Mouse (Mus musculus) lung, embryonic 16.5 days (tissue): ENCODE data around the gene Abhd17c. TPM values are rescaled to one million over a fixed set of nuclear protein-coding genes. Genes with fewer than 3 reads are reported as not detected.
A peak's percentile ranks its signal among the peaks of the same experiment; 100 is the strongest.
"Not testable (repeated sequence)": the region's sequence is repeated elsewhere in the genome, so short reads cannot be mapped to it uniquely, and the experiment has no call there.

Experiments
- ATAC-seq: fragments of 200-750 bp; cut with Nextera tagmentation; 2 replicates; pipeline ENCODE4 v1.8.0; 2017; ENCODE audit warnings: low read depth, mild to moderate bottlenecking, moderate library complexity
- H3K27ac ChIP-seq: fragments of 300-500 bp; sonication (generic); 2 replicates; pipeline ENCODE4 v1.5.1; 2014; ENCODE audit warnings: mild to moderate bottlenecking, control low read depth, low read length
- H3K27me3 ChIP-seq: fragments of 300-500 bp; sonication (generic); 2 replicates; pipeline ENCODE4 v1.6.1; 2014; ENCODE audit warnings: low read depth, low read length, mixed read lengths; ENCODE audit not compliant: control insufficient read depth, insufficient read depth
- H3K36me3 ChIP-seq: fragments of 300-500 bp; sonication (generic); 2 replicates; pipeline ENCODE4 v1.6.1; 2014; ENCODE audit warnings: low read length; ENCODE audit not compliant: control insufficient read depth, insufficient read depth
- H3K4me1 ChIP-seq: fragments of 300-500 bp; sonication (generic); replicated peaks from 2 replicates; pipeline ENCODE4 v1.6.1; 2014; ENCODE audit warnings: low read length, mixed read lengths; ENCODE audit not compliant: control insufficient read depth, insufficient read depth
- H3K4me2 ChIP-seq: fragments of 300-500 bp; sonication (generic); 2 replicates; pipeline ENCODE4 v1.6.1; 2014; ENCODE audit warnings: low read depth, low read length, control low read depth
- H3K4me3 ChIP-seq: fragments of 300-500 bp; sonication (generic); 2 replicates; pipeline ENCODE4 v1.5.1; 2014; ENCODE audit warnings: mild to moderate bottlenecking, low read length, control low read depth
- H3K9ac ChIP-seq: fragments of 300-500 bp; sonication (generic); 2 replicates; pipeline ENCODE4 v1.6.1; 2014; ENCODE audit warnings: low read length, control low read depth
- H3K9me3 ChIP-seq: fragments of 300-500 bp; sonication (generic); 2 replicates; pipeline ENCODE4 v1.6.1; 2016; ENCODE audit warnings: low read length; ENCODE audit not compliant: control insufficient read depth
- WGBS: fragments of 180-500 bp; shearing (Covaris S2); extraction: QIAGEN DNeasy Blood & Tissue Kit; methylation state at CpG from one replicate; pipeline ENCODE4 v1.1.7; 2014; 5-methylcytosine and 5-hydroxymethylcytosine counted together
- polyA plus RNA-seq: library from polyadenylated mRNA; unstranded; fragments of >200 nt; fragmentation: Nextera tagmentation; extraction: Ambion mirVana; gene quantifications from 2 replicates; pipeline ENCODE4 v1.2.1, GENCODE M21; 2015

Abhd17c gene
- polyA plus RNA-seq: 9.4 and 9.8 TPM in 2 replicates

- Histone ChIP-seq H3K27me3 (no peaks in the 10 kb centered on the region), H3K9ac (peak within 1 kb of the TSS; percentile 98), H3K4me3 (peak within 1 kb of the TSS; percentile 95), H3K9me3 (no peaks in the 10 kb centered on the region), H3K36me3 (no peaks in the 10 kb centered on the region), H3K4me1 (peaks cover 23% of the 10 kb centered on the region), H3K4me2 (peak within 1 kb of the TSS; percentile 90), H3K27ac (peak within 1 kb of the TSS; percentile 95)
- peak; percentile 79 for ATAC-seq
- WGBS: under 1% methylated on average over 85 of the region's 109 CpGs
Measured at GRCm38 (mm10) chr7:84151001-84151959, at the start of gene Abhd17c. Gene Abhd17c (minus strand): TSS chr7:84151893.

GRCm38 (mm10) chr7:84197208-84197860 lies 45.6 kb upstream of the Abhd17c start:
- Histone ChIP-seq H3K4me2 (no peak overlapping the region), H3K9me3 (no peaks in the 10 kb centered on the region), H3K27me3 (no peaks in the 10 kb centered on the region), H3K9ac (no peak overlapping the region), H3K4me1 (no peaks in the 10 kb centered on the region; the same call in none of the 2 replicates), H3K27ac (no peak overlapping the region), H3K36me3 (no peaks in the 10 kb centered on the region), H3K4me3 (no peak overlapping the region)
- ATAC-seq: no peak
- WGBS: 81% methylated on average over 6 of the region's 6 CpGs

DNA sequence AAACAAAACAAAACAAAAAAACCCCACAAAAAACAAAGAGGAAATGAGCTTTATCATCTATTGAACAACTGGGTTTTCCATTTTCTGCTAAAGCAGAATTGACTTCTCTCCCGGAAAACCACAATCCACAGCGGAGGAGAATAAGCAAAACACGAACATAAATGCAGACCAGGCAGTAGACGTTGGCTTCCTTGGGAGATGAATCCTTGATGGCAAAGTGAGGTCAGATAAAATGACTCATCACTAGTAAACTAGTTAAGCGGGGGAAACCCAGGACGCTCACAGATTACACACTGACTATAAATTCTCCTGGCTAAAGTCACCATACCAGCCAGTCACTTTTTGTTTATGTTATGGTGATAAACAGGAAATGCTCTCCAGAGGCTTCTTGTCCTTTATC lies 44.5 kb upstream of the Abhd17c start:
- Histone ChIP-seq H3K4me3 (no peak overlapping the region), H3K9me3 (no peaks in the 10 kb centered on the region), H3K27ac (no peak overlapping the region), H3K27me3 (no peaks in the 10 kb centered on the region), H3K9ac (no peak overlapping the region), H3K4me2 (no peak overlapping the region), H3K4me1 (no peaks in the 10 kb centered on the region), H3K36me3 (no peaks in the 10 kb centered on the region)
- WGBS: 68% methylated on average over 6 of the region's 6 CpGs
- ATAC-seq: no peak

- Histone ChIP-seq H3K4me1 (no peaks in the 10 kb centered on the region), H3K9me3 (no peaks in the 10 kb centered on the region), H3K4me2 (no peak overlapping the region), H3K9ac (no peak overlapping the region), H3K36me3 (no peaks in the 10 kb centered on the region), H3K4me3 (no peak overlapping the region), H3K27ac (no peak overlapping the region), H3K27me3 (no peaks in the 10 kb centered on the region)
- no peak for ATAC-seq
- WGBS: 59% methylated on average over 3 of the region's 3 CpGs
Measured at GRCm38 (mm10) chr7:84192256-84192655, 40.6 kb upstream of the Abhd17c start.

DNA sequence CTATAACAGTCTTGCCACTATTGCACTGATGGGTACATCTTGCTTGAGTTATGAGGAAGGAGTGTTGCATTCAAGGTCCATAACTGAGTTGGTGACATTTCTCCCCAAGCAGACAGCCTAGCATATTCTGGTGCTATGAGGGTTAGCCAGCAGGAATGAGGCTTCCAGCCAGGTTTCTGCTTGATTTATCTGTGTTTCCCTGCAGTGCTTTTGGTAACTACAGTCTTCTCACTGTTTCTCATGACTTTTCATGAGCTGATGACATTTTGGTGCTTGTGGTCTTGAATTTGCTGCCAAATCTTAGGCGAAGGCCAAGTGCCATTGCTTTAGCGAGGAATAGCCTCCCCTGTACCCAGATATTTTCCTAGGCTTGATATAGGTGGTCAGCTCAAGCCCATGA lies 39.8 kb upstream of the Abhd17c start:
- H3K36me3 ChIP-seq: no peaks in the 10 kb centered on the region
- no peak for ATAC-seq

DNA sequence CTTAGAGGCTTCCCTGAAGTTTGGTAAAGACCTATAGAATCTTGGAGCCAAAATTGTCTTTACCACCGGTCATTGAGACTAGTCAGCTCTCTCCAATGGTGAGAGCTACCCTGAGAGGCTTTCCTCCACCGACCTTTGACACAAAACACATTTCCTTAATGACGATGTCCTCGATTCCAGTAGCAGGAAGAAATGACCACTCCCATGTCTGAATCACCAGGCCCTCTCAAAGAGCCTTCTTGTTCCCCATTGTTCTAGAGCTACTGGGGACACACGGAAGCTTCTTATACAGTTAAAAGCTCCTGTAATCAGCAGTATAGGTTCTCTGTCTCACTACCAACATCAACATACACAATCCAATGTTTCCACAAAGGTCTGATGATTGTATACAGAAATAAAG lies 36.5 kb upstream of the Abhd17c start:
- Histone ChIP-seq H3K4me2 (no peak overlapping the region), H3K9ac (no peak overlapping the region), H3K27ac (no peak overlapping the region), H3K27me3 (no peaks in the 10 kb centered on the region), H3K36me3 (no peaks in the 10 kb centered on the region), H3K4me1 (no peaks in the 10 kb centered on the region), H3K9me3 (no peaks in the 10 kb centered on the region), H3K4me3 (no peak overlapping the region)
- WGBS: 58% methylated on average over 5 of the region's 5 CpGs
- no peak for ATAC-seq

More for the DNA sequence above, 39.8 kb upstream of the Abhd17c start:
- 91% methylated on average over 2 of the region's 2 CpGs for WGBS
- H3K9ac ChIP-seq: no peak overlapping the region
- no peak overlapping the region for H3K27ac ChIP-seq
- H3K4me2 ChIP-seq: no peak overlapping the region
- no peak overlapping the region for H3K4me3 ChIP-seq
- no peaks in the 10 kb centered on the region for H3K9me3 ChIP-seq
- no peaks in the 10 kb centered on the region for H3K4me1 ChIP-seq
- H3K27me3 ChIP-seq: no peaks in the 10 kb centered on the region

- H3K27ac ChIP-seq: no peak overlapping the region
- no peaks in the 10 kb centered on the region for H3K4me1 ChIP-seq
- no peaks in the 10 kb centered on the region for H3K36me3 ChIP-seq
- no peak overlapping the region for H3K4me3 ChIP-seq
- H3K4me2 ChIP-seq: no peak overlapping the region
- no peaks in the 10 kb centered on the region for H3K9me3 ChIP-seq
- no peaks in the 10 kb centered on the region for H3K27me3 ChIP-seq
- WGBS: 87% methylated on average over 4 of the region's 4 CpGs
- H3K9ac ChIP-seq: no peak overlapping the region
- ATAC-seq: no peak
Measured at GRCm38 (mm10) chr7:84185196-84185595, 33.5 kb upstream of the Abhd17c start.

- H3K4me2 ChIP-seq: no peak overlapping the region
- no peaks in the 10 kb centered on the region for H3K4me1 ChIP-seq
- no peaks in the 10 kb centered on the region for H3K27me3 ChIP-seq
- H3K4me3 ChIP-seq: no peak overlapping the region
- 49% methylated on average over 3 of the region's 3 CpGs for WGBS
- ATAC-seq: no peak
- no peak overlapping the region for H3K9ac ChIP-seq
- H3K9me3 ChIP-seq: no peaks in the 10 kb centered on the region
- no peak overlapping the region for H3K27ac ChIP-seq
- no peaks in the 10 kb centered on the region for H3K36me3 ChIP-seq
Measured at GRCm38 (mm10) chr7:84184703-84185102, 33.0 kb upstream of the Abhd17c start.

DNA sequence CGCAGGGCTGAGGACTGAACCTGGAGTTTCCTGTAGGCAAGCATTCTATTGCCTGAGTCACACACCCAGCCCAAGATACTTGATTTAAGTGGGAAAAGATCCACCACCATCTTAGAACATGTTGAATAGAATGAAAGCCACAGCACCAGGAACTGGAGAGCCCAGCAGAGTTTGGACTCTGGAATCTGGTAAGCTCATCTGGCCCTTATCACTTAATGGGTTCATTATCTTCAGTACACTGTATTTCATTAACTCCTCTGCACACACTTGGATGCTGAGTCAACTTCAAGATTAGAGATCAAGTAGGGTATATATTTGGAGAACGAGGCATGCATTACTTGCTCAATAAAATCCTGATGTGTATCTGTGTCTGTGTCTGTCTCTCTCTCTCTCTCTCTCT lies 27.1 kb upstream of the Abhd17c start:
- not testable (repeated sequence) for ATAC-seq, H3K4me2 ChIP-seq, H3K27me3 ChIP-seq, H3K36me3 ChIP-seq, H3K27ac ChIP-seq, H3K9me3 ChIP-seq, H3K4me3 ChIP-seq, H3K4me1 ChIP-seq, H3K9ac ChIP-seq
- WGBS: 80% methylated on average over 2 of the region's 2 CpGs
